Mouse (Mus musculus): ENCODE results near the gene Usp44. TPM values are rescaled to one million over a fixed set of nuclear protein-coding genes. Genes with fewer than 3 reads are reported as not detected.

Usp44 gene
- polyA plus RNA-seq, 1 experiment from 2014 or later, result 5.5 TPM

GRCm38 (mm10) chr10:93888935-93889578 is 57.7 kb downstream of the Usp44 start:
- Histone ChIP-seq H3K27me3 (ENCODE audit: control insufficient read depth, insufficient read depth, low read length) (no peaks in the 10 kb centered on the region), H3K27ac (replicated peaks; ENCODE audit: low read depth, low read length) (peak overlapping the region; percentile 62), H3K9ac (replicated peaks; ENCODE audit: low read length) (peak overlapping the region; percentile 94), H3K4me3 (ENCODE audit: low read depth, low read length) (peak overlapping the region; percentile 97), H3K9me3 (replicated peaks; ENCODE audit: control insufficient read depth, low read length) (no peaks in the 10 kb centered on the region), H3K4me2 (ENCODE audit: low read depth, low read length) (peak overlapping the region; percentile 75), H3K4me1 (ENCODE audit: control insufficient read depth, insufficient read depth, low read length) (no peaks in the 10 kb centered on the region), H3K36me3 (replicated peaks; ENCODE audit: control insufficient read depth, insufficient read depth, low read depth, low read length) (peaks cover 7% of the 10 kb centered on the region)
- WGBS, result under 1% methylated on average over 38 of the region's 38 CpGs
- peak; percentile 50 for ATAC-seq (replicated peaks; ENCODE audit: insufficient number of reproducible peaks, low FRiP score, low TSS enrichment, low read depth)
- peak; percentile 50 for DNase-seq (ENCODE audit: low spot score)

- Histone ChIP-seq H3K4me2 (ENCODE audit: low read depth, low read length) (peak overlapping the region; percentile 75), H3K36me3 (replicated peaks; ENCODE audit: control insufficient read depth, insufficient read depth, low read depth, low read length) (peaks cover 7% of the 10 kb centered on the region), H3K4me1 (ENCODE audit: control insufficient read depth, insufficient read depth, low read length) (no peaks in the 10 kb centered on the region), H3K27me3 (ENCODE audit: control insufficient read depth, insufficient read depth, low read length) (no peaks in the 10 kb centered on the region), H3K27ac (replicated peaks; ENCODE audit: low read depth, low read length) (peak overlapping the region; percentile 62), H3K4me3 (ENCODE audit: low read depth, low read length) (peak overlapping the region; percentile 97), H3K9me3 (replicated peaks; ENCODE audit: control insufficient read depth, low read length) (no peaks in the 10 kb centered on the region), H3K9ac (replicated peaks; ENCODE audit: low read length) (peak overlapping the region; percentile 94)
- DNase-seq (ENCODE audit: low spot score), result peak; percentile 94
- 0% methylated on average over 24 of the region's 30 CpGs for WGBS
- peak; percentile 97 for ATAC-seq (replicated peaks; ENCODE audit: insufficient number of reproducible peaks, low FRiP score, low TSS enrichment, low read depth)
Observed at GRCm38 (mm10) chr10:93889579-93889950, 58.2 kb downstream of the Usp44 start.

GRCm38 (mm10) chr10:93889976-93890375 is 58.6 kb downstream of the Usp44 start:
- no peaks in the 10 kb centered on the region for H3K9me3 ChIP-seq (replicated peaks; ENCODE audit: control insufficient read depth, low read length)
- peak overlapping the region; percentile 94 for H3K9ac ChIP-seq (replicated peaks; ENCODE audit: low read length)
- H3K4me3 ChIP-seq (ENCODE audit: low read depth, low read length), result peak overlapping the region; percentile 97
- DNase-seq (ENCODE audit: low spot score) (peak; percentile 56), ATAC-seq (replicated peaks; ENCODE audit: insufficient number of reproducible peaks, low FRiP score, low TSS enrichment, low read depth) (no peak)
- peak overlapping the region; percentile 75 for H3K4me2 ChIP-seq (ENCODE audit: low read depth, low read length)
- peaks cover 6% of the 10 kb centered on the region for H3K36me3 ChIP-seq (replicated peaks; ENCODE audit: control insufficient read depth, insufficient read depth, low read depth, low read length)
- 1% methylated on average over 22 of the region's 22 CpGs for WGBS
- peak overlapping the region; percentile 62; the same call in 1 of the 2 replicates for H3K27ac ChIP-seq (replicated peaks; ENCODE audit: low read depth, low read length)
- H3K27me3 ChIP-seq (ENCODE audit: control insufficient read depth, insufficient read depth, low read length), result no peaks in the 10 kb centered on the region
- no peaks in the 10 kb centered on the region for H3K4me1 ChIP-seq (ENCODE audit: control insufficient read depth, insufficient read depth, low read length)

- Histone ChIP-seq H3K27me3 (ENCODE audit: control insufficient read depth, insufficient read depth, low read length) (no peaks in the 10 kb centered on the region), H3K9me3 (replicated peaks; ENCODE audit: control insufficient read depth, low read length) (no peaks in the 10 kb centered on the region), H3K4me1 (ENCODE audit: control insufficient read depth, insufficient read depth, low read length) (no peaks in the 10 kb centered on the region), H3K9ac (replicated peaks; ENCODE audit: low read length) (no peak overlapping the region), H3K4me2 (ENCODE audit: low read depth, low read length) (no peak overlapping the region), H3K4me3 (ENCODE audit: low read depth, low read length) (no peak overlapping the region), H3K27ac (replicated peaks; ENCODE audit: low read depth, low read length) (no peak overlapping the region), H3K36me3 (replicated peaks; ENCODE audit: control insufficient read depth, insufficient read depth, low read depth, low read length) (peaks cover 2% of the 10 kb centered on the region; the same call in 1 of the 2 replicates)
- 70% methylated on average over 4 of the region's 4 CpGs for WGBS
- DNase-seq (ENCODE audit: low spot score) (no peak), ATAC-seq (replicated peaks; ENCODE audit: insufficient number of reproducible peaks, low FRiP score, low TSS enrichment, low read depth) (no peak)
Observed at GRCm38 (mm10) chr10:93890565-93890964, 59.2 kb downstream of the Usp44 start.

- H3K27me3 ChIP-seq (ENCODE audit: control insufficient read depth, insufficient read depth, low read length), result no peaks in the 10 kb centered on the region
- H3K27ac ChIP-seq (replicated peaks; ENCODE audit: low read depth, low read length), result no peak overlapping the region
- no peak for ATAC-seq (replicated peaks; ENCODE audit: insufficient number of reproducible peaks, low FRiP score, low TSS enrichment, low read depth)
- H3K36me3 ChIP-seq (replicated peaks; ENCODE audit: control insufficient read depth, insufficient read depth, low read depth, low read length), result 0 out of 2 replicates have a peak, but pooled peaks cover 2% of the 10 kb centered on the region
- DNase-seq (ENCODE audit: low spot score), result no peak
- H3K9ac ChIP-seq (replicated peaks; ENCODE audit: low read length), result no peak overlapping the region
- H3K4me2 ChIP-seq (ENCODE audit: low read depth, low read length), result no peak overlapping the region
- WGBS, result 88% methylated on average over 1 of the region's 1 CpGs
- no peak overlapping the region for H3K4me3 ChIP-seq (ENCODE audit: low read depth, low read length)
- H3K4me1 ChIP-seq (ENCODE audit: control insufficient read depth, insufficient read depth, low read length), result no peaks in the 10 kb centered on the region
- no peaks in the 10 kb centered on the region for H3K9me3 ChIP-seq (replicated peaks; ENCODE audit: control insufficient read depth, low read length)
Observed at GRCm38 (mm10) chr10:93891031-93891430, 59.7 kb downstream of the Usp44 start.

- WGBS, result 90% methylated on average over 4 of the region's 4 CpGs
- Histone ChIP-seq H3K36me3 (replicated peaks; ENCODE audit: control insufficient read depth, insufficient read depth, low read depth, low read length) (no peaks in the 10 kb centered on the region), H3K4me3 (ENCODE audit: low read depth, low read length) (no peak overlapping the region), H3K4me2 (ENCODE audit: low read depth, low read length) (no peak overlapping the region), H3K27me3 (ENCODE audit: control insufficient read depth, insufficient read depth, low read length) (no peaks in the 10 kb centered on the region), H3K9me3 (replicated peaks; ENCODE audit: control insufficient read depth, low read length) (no peaks in the 10 kb centered on the region), H3K9ac (replicated peaks; ENCODE audit: low read length) (no peak overlapping the region), H3K27ac (replicated peaks; ENCODE audit: low read depth, low read length) (no peak overlapping the region), H3K4me1 (ENCODE audit: control insufficient read depth, insufficient read depth, low read length) (no peaks in the 10 kb centered on the region)
- no peak for ATAC-seq (replicated peaks; ENCODE audit: insufficient number of reproducible peaks, low FRiP score, low TSS enrichment, low read depth)
- no peak for DNase-seq (ENCODE audit: low spot score)
Observed at GRCm38 (mm10) chr10:93892551-93892950, 61.2 kb downstream of the Usp44 start.

- no peak within 1 kb of the TSS for H3K27ac ChIP-seq (replicated peaks; ENCODE audit: low read depth, low read length)
- no peak for ATAC-seq (replicated peaks; ENCODE audit: insufficient number of reproducible peaks, low FRiP score, low TSS enrichment, low read depth)
- no peaks in the 10 kb centered on the region for H3K27me3 ChIP-seq (ENCODE audit: control insufficient read depth, insufficient read depth, low read length)
- H3K36me3 ChIP-seq (replicated peaks; ENCODE audit: control insufficient read depth, insufficient read depth, low read depth, low read length), result no peaks in the 10 kb centered on the region
- no peak within 1 kb of the TSS for H3K4me2 ChIP-seq (ENCODE audit: low read depth, low read length)
- H3K9me3 ChIP-seq (replicated peaks; ENCODE audit: control insufficient read depth, low read length), result no peaks in the 10 kb centered on the region
- DNase-seq (ENCODE audit: low spot score), result no peak
- H3K9ac ChIP-seq (replicated peaks; ENCODE audit: low read length), result no peak within 1 kb of the TSS
- H3K4me3 ChIP-seq (ENCODE audit: low read depth, low read length), result no peak within 1 kb of the TSS
- no peaks in the 10 kb centered on the region for H3K4me1 ChIP-seq (ENCODE audit: control insufficient read depth, insufficient read depth, low read length)
- 71% methylated on average over 7 of the region's 7 CpGs for WGBS
Observed at GRCm38 (mm10) chr10:93897043-93897646, 65.8 kb downstream of the Usp44 start, which contains the start of gene Metap2. Gene Metap2 (minus strand): TSS chr10:93897093.

- Histone ChIP-seq H3K4me3 (ENCODE audit: low read depth, low read length) (no peak overlapping the region), H3K27ac (replicated peaks; ENCODE audit: low read depth, low read length) (no peak overlapping the region), H3K4me2 (ENCODE audit: low read depth, low read length) (no peak overlapping the region), H3K27me3 (ENCODE audit: control insufficient read depth, insufficient read depth, low read length) (no peaks in the 10 kb centered on the region), H3K4me1 (ENCODE audit: control insufficient read depth, insufficient read depth, low read length) (no peaks in the 10 kb centered on the region), H3K9ac (replicated peaks; ENCODE audit: low read length) (no peak overlapping the region), H3K9me3 (replicated peaks; ENCODE audit: control insufficient read depth, low read length) (no peaks in the 10 kb centered on the region), H3K36me3 (replicated peaks; ENCODE audit: control insufficient read depth, insufficient read depth, low read depth, low read length) (no peaks in the 10 kb centered on the region)
- no peak for DNase-seq (ENCODE audit: low spot score)
- ATAC-seq (replicated peaks; ENCODE audit: insufficient number of reproducible peaks, low FRiP score, low TSS enrichment, low read depth), result no peak
- 58% methylated on average over 2 of the region's 2 CpGs for WGBS
Observed at GRCm38 (mm10) chr10:93899303-93899702, 67.9 kb downstream of the Usp44 start.
